Mouse (Mus musculus) embryonic fibroblast, embryonic 13.5 days (primary cell): ENCODE results near the gene C2cd5.

Experiments used
- CTCF ChIP-seq: IDR thresholded peaks from 2 replicates; pipeline ENCODE4 v1.5.1; 2011; ENCODE audit warnings: mild to moderate bottlenecking, control low read depth, low read length, moderate library complexity, borderline replicate concordance; ENCODE audit not compliant: insufficient read depth
- POLR2A ChIP-seq: IDR thresholded peaks from 2 replicates; pipeline ENCODE4 v1.6.1; 2011; ENCODE audit warnings: low read depth, mild to moderate bottlenecking, control low read depth, low read length, moderate library complexity

- TF ChIP-seq POLR2A (no peak), CTCF (no peak)
Observed at GRCm38 (mm10) chr6:143130411-143130810, 30.5 kb upstream of the C2cd5 start.
